In the genomic region with DNA sequence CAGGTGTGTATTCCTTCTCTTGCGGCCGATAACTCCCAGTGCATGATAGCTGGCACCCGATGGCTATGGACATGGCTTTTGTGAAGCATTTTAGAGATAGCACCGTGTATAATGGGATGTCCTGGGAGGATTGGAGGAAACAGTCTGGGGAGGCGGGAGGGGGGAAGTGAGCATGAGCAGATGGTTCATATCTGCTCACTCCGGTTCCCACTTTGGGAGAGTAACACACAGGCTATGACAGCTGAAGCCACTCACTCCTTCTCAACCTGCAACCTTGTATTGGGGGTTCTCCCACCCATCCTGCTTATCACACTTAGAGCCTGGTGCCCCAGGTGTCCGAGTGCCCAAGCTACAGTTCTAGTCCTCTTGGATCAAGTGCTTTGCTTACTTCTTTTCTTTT, we compare ENCODE assay signal across 33 mouse cellular contexts. TPM values are rescaled to one million over a fixed set of nuclear protein-coding genes. Genes with fewer than 3 reads are reported as not detected.
DNase-seq lines count a peak whose midpoint lies in the region; ATAC-seq and TF ChIP-seq lines count a peak whose summit lies in the region.
"Had no signal": no experiment of that assay in that cellular context is flagged by ENCODE, and none has a peak within 500 bp of the region (broad histone marks: within the 10 kb centered on the region; RNA-seq: fewer than 3 reads in every experiment).

No protein-coding gene starts in this region.

- no peak for DNase-seq in cerebellum, adult 8-10 months
- DNase-seq in layer of hippocampus, adult 2 months (ENCODE audit: low spot score in 2 of 2): no peak
- DNase-seq in layer of hippocampus, postnatal 14 days (ENCODE audit: low spot score in 2 of 2): no peak
- no peak for DNase-seq in gastrocnemius, postnatal 14 days
- DNase-seq in adrenal gland, postnatal 14 days: no peak
- DNase-seq: adrenal gland, postnatal 10 days; cerebellum, adult 9-11 months; heart, postnatal 36 days; kidney, postnatal 25 days; left cerebral cortex, postnatal 4 days; lung, postnatal 4 days; right cerebral cortex, postnatal 14 days; thymus, adult 2 months; thymus, postnatal 4 days had no signal

- peaks cover 53% of the 10 kb centered on the region for H3K4me1 ChIP-seq in forebrain, embryonic 16.5 days (replicated peaks; ENCODE audit: control insufficient read depth, insufficient read depth, low read length)
- H3K4me1 ChIP-seq: heart, embryonic 15.5 days; limb, embryonic 15.5 days had no signal

- H3K4me2 ChIP-seq in forebrain, embryonic 16.5 days (ENCODE audit: low read length): no peak overlapping the region
- H3K4me2 ChIP-seq: heart, embryonic 15.5 days; limb, embryonic 15.5 days had no signal

- no peak overlapping the region for H3K4me3 ChIP-seq in layer of hippocampus, adult 2 months
- no peak overlapping the region for H3K4me3 ChIP-seq in forebrain, embryonic 16.5 days (replicated peaks; ENCODE audit: low read length)
- H3K4me3 ChIP-seq: embryonic facial prominence, embryonic 10.5 days; heart, embryonic 15.5 days; limb, embryonic 15.5 days; midbrain, embryonic 10.5 days had no signal

- no peak for TF ChIP-seq CTCF in layer of hippocampus, adult 2 months (conservative IDR thresholded peaks at IDR 0.05)

- 83% methylated on average over 7 of the region's 7 CpGs for WGBS in forebrain, embryonic 16.5 days

- H3K36me3 ChIP-seq in forebrain, embryonic 16.5 days (ENCODE audit: control insufficient read depth, insufficient read depth): no peaks in the 10 kb centered on the region
- H3K36me3 ChIP-seq: embryonic facial prominence, embryonic 10.5 days; heart, embryonic 15.5 days; limb, embryonic 15.5 days; midbrain, embryonic 10.5 days had no signal

- 0 out of 2 replicates have a peak, but pooled peaks have one; percentile 29 for ATAC-seq in cerebellum, adult (ENCODE audit: insufficient number of reproducible peaks, low FRiP score, low TSS enrichment)
- no peak for ATAC-seq in forebrain, embryonic 16.5 days
- peak; percentile 15; the same call in 1 of the 2 replicates for ATAC-seq in megakaryocyte progenitor cell, adult 5-6 weeks (replicated peaks; ENCODE audit: poor library complexity)
- ATAC-seq: hindbrain, postnatal 0 days; intestine, embryonic 16.5 days had no signal

- no peaks in the 10 kb centered on the region for H3K9me3 ChIP-seq in forebrain, embryonic 16.5 days (ENCODE audit: control insufficient read depth, low read length)
- H3K9me3 ChIP-seq: embryonic facial prominence, embryonic 10.5 days; heart, embryonic 15.5 days; limb, embryonic 15.5 days; midbrain, embryonic 10.5 days had no signal

- H3K27me3 ChIP-seq in forebrain, embryonic 16.5 days (replicated peaks; ENCODE audit: control insufficient read depth, insufficient read depth, low read length): no peaks in the 10 kb centered on the region
- H3K27me3 ChIP-seq: heart, embryonic 15.5 days; limb, embryonic 15.5 days had no signal

- peak overlapping the region; percentile 92 for H3K27ac ChIP-seq in layer of hippocampus, adult 2 months
- peak overlapping the region; percentile 75 for H3K27ac ChIP-seq in forebrain, embryonic 16.5 days (ENCODE audit: low read length)
- H3K27ac ChIP-seq: embryonic facial prominence, embryonic 10.5 days; heart, embryonic 15.5 days; hindbrain, postnatal 0 days; limb, embryonic 15.5 days; midbrain, embryonic 10.5 days; stomach, postnatal 0 days had no signal

- intact Hi-C loops in gastrocnemius, postnatal 14 days (cut with DNase I; ENCODE audit: low total_unique reads): no loop called here

- no peak overlapping the region for H3K9ac ChIP-seq in forebrain, embryonic 16.5 days (replicated peaks; ENCODE audit: low read depth, low read length)
- H3K9ac ChIP-seq: heart, embryonic 15.5 days; limb, embryonic 15.5 days had no signal

RNA-seq across cellular contexts. Expression of a gene that starts 41.8 kb away (rescaled TPM):
- total RNA-seq in layer of hippocampus, adult 2 months (2021): 100 to 1,000 TPM; 277 to 286 TPM
- total RNA-seq in layer of hippocampus, postnatal 14 days (2021): 100 to 1,000 TPM; 241 to 253 TPM
- polyA plus RNA-seq in forebrain, embryonic 16.5 days (2015; fragmentation: Nextera tagmentation; extraction: Ambion mirVana): 243 and 248 TPM in 2 replicates
- total RNA-seq in megakaryocyte progenitor cell, adult 5-6 weeks (2015): 2.5 and 4.6 TPM in 2 replicates
- 6.7 and 8.0 TPM in 2 replicates for total RNA-seq in megakaryocyte progenitor cell, adult 5-6 weeks (2017)
- total RNA-seq in gastrocnemius, postnatal 14 days (2021): under 1 TPM; 0.31 to 0.33 TPM
- 5.2 and 6.1 TPM in 2 replicates for total RNA-seq in adrenal gland, postnatal 14 days (2021)
- total RNA-seq: gastrocnemius, adult 18-20 months; neutrophil, adult 5-6 weeks had no signal

RNA-seq across cellular contexts. Expression of a gene that starts 54.3 kb away (rescaled TPM):
- not detected for total RNA-seq in layer of hippocampus, adult 2 months (2021)
- total RNA-seq in layer of hippocampus, postnatal 14 days (2021): not detected
- not detected in 2 replicates for polyA plus RNA-seq in forebrain, embryonic 16.5 days (2015; fragmentation: Nextera tagmentation; extraction: Ambion mirVana)
- total RNA-seq in megakaryocyte progenitor cell, adult 5-6 weeks (2015): not detected in 2 replicates
- not detected in 2 replicates for total RNA-seq in megakaryocyte progenitor cell, adult 5-6 weeks (2017)
- total RNA-seq in gastrocnemius, postnatal 14 days (2021): not detected
- total RNA-seq in adrenal gland, postnatal 14 days (2021): not detected in 2 replicates
- total RNA-seq: adrenal gland, postnatal 10 days; common myeloid progenitor, adult 5-6 weeks; gastrocnemius, adult 18-20 months; gastrocnemius, postnatal 4 days; heart, adult 8-10 months; heart, postnatal 36 days; hindbrain, postnatal 0 days; left cerebral cortex, adult 18-20 months; left cerebral cortex, postnatal 4 days; midbrain, postnatal 0 days; neutrophil, adult 5-6 weeks had no signal
- polyA plus RNA-seq: embryonic facial prominence, embryonic 10.5 days; heart, embryonic 15.5 days; hindbrain, postnatal 0 days; intestine, embryonic 16.5 days; kidney, embryonic 14.5 days; limb, embryonic 15.5 days; lung, embryonic 16.5 days; midbrain, embryonic 10.5 days; midbrain, postnatal 0 days; stomach, postnatal 0 days; thymus, adult 2 months had no signal

Comparison
In these comparisons a context has a peak if more than half of its experiments do, and no peak if none do; other contexts are left out.
1. RNA of a gene that starts 41.8 kb away (total RNA-seq): 277 to 286 TPM in layer of hippocampus, adult 2 months and 241 to 253 TPM in layer of hippocampus, postnatal 14 days; 2.5 to 8.0 TPM in megakaryocyte progenitor cell, adult 5-6 weeks, 5.2 to 6.1 TPM in adrenal gland, postnatal 14 days and 0.31 to 0.33 TPM in gastrocnemius, postnatal 14 days; every median in the first group is over 10 times any median in the second.